Mouse (Mus musculus): ENCODE data around the gene Fbln2. TPM values are rescaled to one million over a fixed set of nuclear protein-coding genes. Genes with fewer than 3 reads are reported as not detected.
A peak's percentile ranks its signal among the peaks of the same experiment; 100 is the strongest.

Fbln2 gene
- polyA plus RNA-seq, 1 experiment from 2014 or later = 101 TPM

- WGBS = 68% methylated on average over 3 of the region's 3 CpGs
- H3K27me3 ChIP-seq (ENCODE audit: low read depth, poor library complexity, severe bottlenecking) = no peaks in the 10 kb centered on the region
Observed at GRCm38 (mm10) chr6:91218871-91219270, 6.6 kb downstream of the Fbln2 start.

GRCm38 (mm10) chr6:91220062-91220461, 7.8 kb downstream of the Fbln2 start:
- no peak for DNase-seq (ENCODE audit: low spot score)
- peaks cover 50% of the 10 kb centered on the region for H3K4me1 ChIP-seq
- H3K9me3 ChIP-seq (replicated peaks) = no peaks in the 10 kb centered on the region
- H3K36me3 ChIP-seq = peaks cover 11% of the 10 kb centered on the region; the same call in 1 of the 2 replicates
- no peaks in the 10 kb centered on the region for H3K27me3 ChIP-seq (ENCODE audit: low read depth, poor library complexity, severe bottlenecking)
- H3K4me3 ChIP-seq = no peak overlapping the region
- peak overlapping the region; percentile 42; the same call in 1 of the 2 replicates for H3K27ac ChIP-seq

More at GRCm38 (mm10) chr6:91218871-91219270, 6.6 kb downstream of the Fbln2 start:
- Histone ChIP-seq H3K9me3 (replicated peaks) (no peaks in the 10 kb centered on the region), H3K4me1 (peaks cover 57% of the 10 kb centered on the region), H3K4me3 (no peak overlapping the region), H3K36me3 (peaks cover 14% of the 10 kb centered on the region; the same call in 1 of the 2 replicates), H3K27ac (no peak overlapping the region)
- DNase-seq (ENCODE audit: low spot score) = no peak

- peak; percentile 67 for DNase-seq (ENCODE audit: low spot score)
- Histone ChIP-seq H3K4me1 (peaks cover 48% of the 10 kb centered on the region), H3K27me3 (ENCODE audit: low read depth, poor library complexity, severe bottlenecking) (no peaks in the 10 kb centered on the region), H3K4me3 (no peak overlapping the region), H3K36me3 (peaks cover 5% of the 10 kb centered on the region; the same call in 1 of the 2 replicates), H3K9me3 (replicated peaks) (no peaks in the 10 kb centered on the region), H3K27ac (no peak overlapping the region)
- 4% methylated on average over 3 of the region's 3 CpGs for WGBS
Observed at GRCm38 (mm10) chr6:91221094-91221493, 8.8 kb downstream of the Fbln2 start.

GRCm38 (mm10) chr6:91222694-91223346, 10.6 kb downstream of the Fbln2 start:
- peaks cover 32% of the 10 kb centered on the region for H3K4me1 ChIP-seq
- H3K27ac ChIP-seq = 0 out of 2 replicates have a peak overlapping the region, but pooled peaks have one; percentile 19
- WGBS = 81% methylated on average over 10 of the region's 10 CpGs
- no peaks in the 10 kb centered on the region for H3K9me3 ChIP-seq (replicated peaks)
- H3K27me3 ChIP-seq (ENCODE audit: low read depth, poor library complexity, severe bottlenecking) = no peaks in the 10 kb centered on the region
- peaks cover 5% of the 10 kb centered on the region; the same call in 1 of the 2 replicates for H3K36me3 ChIP-seq
- H3K4me3 ChIP-seq = no peak overlapping the region
- DNase-seq (ENCODE audit: low spot score) = no peak

- H3K27ac ChIP-seq = no peak overlapping the region
- no peaks in the 10 kb centered on the region for H3K27me3 ChIP-seq (ENCODE audit: low read depth, poor library complexity, severe bottlenecking)
- H3K36me3 ChIP-seq = peaks cover 8% of the 10 kb centered on the region; the same call in 1 of the 2 replicates
- H3K9me3 ChIP-seq (replicated peaks) = no peaks in the 10 kb centered on the region
- DNase-seq (ENCODE audit: low spot score) = no peak
- H3K4me1 ChIP-seq = peaks cover 37% of the 10 kb centered on the region
- WGBS = 90% methylated on average over 6 of the region's 6 CpGs
- no peak overlapping the region for H3K4me3 ChIP-seq
Observed at GRCm38 (mm10) chr6:91224939-91225338, 12.7 kb downstream of the Fbln2 start.

GRCm38 (mm10) chr6:91225346-91225745, 13.1 kb downstream of the Fbln2 start:
- peaks cover 36% of the 10 kb centered on the region for H3K4me1 ChIP-seq
- no peak overlapping the region for H3K27ac ChIP-seq
- no peak overlapping the region for H3K4me3 ChIP-seq
- no peak for DNase-seq (ENCODE audit: low spot score)
- no peaks in the 10 kb centered on the region for H3K27me3 ChIP-seq (ENCODE audit: low read depth, poor library complexity, severe bottlenecking)
- peaks cover 8% of the 10 kb centered on the region; the same call in 1 of the 2 replicates for H3K36me3 ChIP-seq
- no peaks in the 10 kb centered on the region for H3K9me3 ChIP-seq (replicated peaks)
- 86% methylated on average over 4 of the region's 4 CpGs for WGBS

GRCm38 (mm10) chr6:91226058-91226457, 13.8 kb downstream of the Fbln2 start:
- Histone ChIP-seq H3K27me3 (ENCODE audit: low read depth, poor library complexity, severe bottlenecking) (no peaks in the 10 kb centered on the region), H3K27ac (no peak overlapping the region), H3K36me3 (peaks cover 8% of the 10 kb centered on the region; the same call in 1 of the 2 replicates), H3K9me3 (replicated peaks) (no peaks in the 10 kb centered on the region), H3K4me1 (peaks cover 29% of the 10 kb centered on the region), H3K4me3 (no peak overlapping the region)
- 77% methylated on average over 1 of the region's 1 CpGs for WGBS
- no peak for DNase-seq (ENCODE audit: low spot score)

GRCm38 (mm10) chr6:91228980-91229379, 16.7 kb downstream of the Fbln2 start:
- H3K27ac ChIP-seq = no peak overlapping the region
- peaks cover 29% of the 10 kb centered on the region for H3K4me1 ChIP-seq
- H3K27me3 ChIP-seq (ENCODE audit: low read depth, poor library complexity, severe bottlenecking) = no peaks in the 10 kb centered on the region

GRCm38 (mm10) chr6:91231000-91231399, 18.7 kb downstream of the Fbln2 start:
- Histone ChIP-seq H3K36me3 (peaks cover 35% of the 10 kb centered on the region), H3K4me3 (no peak overlapping the region), H3K27ac (no peak overlapping the region), H3K27me3 (ENCODE audit: low read depth, poor library complexity, severe bottlenecking) (no peaks in the 10 kb centered on the region), H3K9me3 (replicated peaks) (no peaks in the 10 kb centered on the region), H3K4me1 (peaks cover 43% of the 10 kb centered on the region)
- WGBS = 93% methylated on average over 5 of the region's 5 CpGs
- DNase-seq (ENCODE audit: low spot score) = no peak

More at GRCm38 (mm10) chr6:91228980-91229379, 16.7 kb downstream of the Fbln2 start:
- Histone ChIP-seq H3K9me3 (replicated peaks) (no peaks in the 10 kb centered on the region), H3K36me3 (peaks cover 19% of the 10 kb centered on the region), H3K4me3 (no peak overlapping the region)
- WGBS = 72% methylated on average over 4 of the region's 4 CpGs
- no peak for DNase-seq (ENCODE audit: low spot score)

GRCm38 (mm10) chr6:91231523-91231922, 19.3 kb downstream of the Fbln2 start:
- 89% methylated on average over 4 of the region's 4 CpGs for WGBS
- no peaks in the 10 kb centered on the region for H3K27me3 ChIP-seq (ENCODE audit: low read depth, poor library complexity, severe bottlenecking)
- H3K9me3 ChIP-seq (replicated peaks) = no peaks in the 10 kb centered on the region
- H3K36me3 ChIP-seq = peaks cover 35% of the 10 kb centered on the region
- H3K4me1 ChIP-seq = peaks cover 46% of the 10 kb centered on the region
- no peak for DNase-seq (ENCODE audit: low spot score)
- H3K4me3 ChIP-seq = no peak overlapping the region
- 0 out of 2 replicates have a peak overlapping the region, but pooled peaks have one; percentile 46 for H3K27ac ChIP-seq

GRCm38 (mm10) chr6:91233011-91233410, 20.8 kb downstream of the Fbln2 start:
- H3K4me1 ChIP-seq = peaks cover 61% of the 10 kb centered on the region

GRCm38 (mm10) chr6:91233424-91234015, 21.3 kb downstream of the Fbln2 start:
- no peak overlapping the region for H3K4me3 ChIP-seq
- no peaks in the 10 kb centered on the region for H3K27me3 ChIP-seq (ENCODE audit: low read depth, poor library complexity, severe bottlenecking)
- peak overlapping the region; percentile 90 for H3K27ac ChIP-seq
- WGBS = 78% methylated on average over 10 of the region's 10 CpGs
- H3K4me1 ChIP-seq = peaks cover 61% of the 10 kb centered on the region
- peaks cover 32% of the 10 kb centered on the region for H3K36me3 ChIP-seq
- no peaks in the 10 kb centered on the region for H3K9me3 ChIP-seq (replicated peaks)
- DNase-seq (ENCODE audit: low spot score) = no peak

More at GRCm38 (mm10) chr6:91233011-91233410, 20.8 kb downstream of the Fbln2 start:
- no peaks in the 10 kb centered on the region for H3K9me3 ChIP-seq (replicated peaks)
- H3K36me3 ChIP-seq = peaks cover 28% of the 10 kb centered on the region
- DNase-seq (ENCODE audit: low spot score) = no peak
- no peaks in the 10 kb centered on the region for H3K27me3 ChIP-seq (ENCODE audit: low read depth, poor library complexity, severe bottlenecking)
- WGBS = 88% methylated on average over 12 of the region's 12 CpGs
- H3K27ac ChIP-seq = peak overlapping the region; percentile 90; the same call in 1 of the 2 replicates
- no peak overlapping the region for H3K4me3 ChIP-seq

GRCm38 (mm10) chr6:91236006-91236405, 23.8 kb downstream of the Fbln2 start:
- DNase-seq (ENCODE audit: low spot score) = no peak
- Histone ChIP-seq H3K36me3 (peaks cover 38% of the 10 kb centered on the region), H3K27ac (peak overlapping the region; percentile 90), H3K9me3 (replicated peaks) (no peaks in the 10 kb centered on the region), H3K4me3 (peak overlapping the region; percentile 37), H3K27me3 (ENCODE audit: low read depth, poor library complexity, severe bottlenecking) (no peaks in the 10 kb centered on the region), H3K4me1 (peaks cover 57% of the 10 kb centered on the region)
- WGBS = 27% methylated on average over 11 of the region's 11 CpGs

Data from limb, embryonic 10.5 days (tissue).